Mouse (Mus musculus) lung, embryonic 14.5 days (tissue): Measurements from ENCODE around the gene Atoh7. TPM values are rescaled to one million over a fixed set of nuclear protein-coding genes. Genes with fewer than 3 reads are reported as not detected.

ENCODE experiments used
- ATAC-seq: fragments of 200-750 bp; cut with Nextera tagmentation; 2 replicates; pipeline ENCODE4 v1.8.0; 2017; ENCODE audit warnings: mild to moderate bottlenecking, moderate TSS enrichment, moderate library complexity; ENCODE audit not compliant: insufficient read depth
- DNase-seq: peaks from one replicate; pipeline ENCODE4 v3.0.0-alpha.2; 2015
- H3K27ac ChIP-seq: fragments of 300-500 bp; sonication (generic); 2 replicates; pipeline ENCODE4 v1.5.1; 2014; ENCODE audit warnings: low read depth, mild to moderate bottlenecking, moderate library complexity
- H3K27me3 ChIP-seq: fragments of 300-500 bp; sonication (generic); 2 replicates; pipeline ENCODE4 v1.6.1; 2014; ENCODE audit warnings: low read length, control low read depth; ENCODE audit not compliant: insufficient read depth
- H3K36me3 ChIP-seq: fragments of 300-500 bp; sonication (generic); 2 replicates; pipeline ENCODE4 v1.6.1; 2014; ENCODE audit warnings: control low read depth; ENCODE audit not compliant: insufficient read depth
- H3K4me1 ChIP-seq: fragments of 300-500 bp; sonication (generic); 2 replicates; pipeline ENCODE4 v1.6.1; 2014; ENCODE audit warnings: antibody characterized with exemption, control low read depth; ENCODE audit not compliant: insufficient read depth
- H3K4me2 ChIP-seq: fragments of 300-500 bp; sonication (generic); 2 replicates; pipeline ENCODE4 v1.6.1; 2014; ENCODE audit warnings: mild to moderate bottlenecking
- H3K4me3 ChIP-seq: fragments of 300-500 bp; sonication (generic); 2 replicates; pipeline ENCODE4 v1.5.1; 2014; ENCODE audit warnings: low read depth, low read length
- H3K9ac ChIP-seq: fragments of 300-500 bp; sonication (generic); 2 replicates; pipeline ENCODE4 v1.6.1; 2014
- H3K9me3 ChIP-seq: fragments of 300-500 bp; sonication (generic); 2 replicates; pipeline ENCODE4 v1.6.1; 2016; ENCODE audit warnings: low read depth, low read length, control low read depth
- CTCF ChIP-seq: IDR thresholded peaks from 2 replicates; pipeline ENCODE4 v1.5.1; 2016; ENCODE audit warnings: antibody characterized with exemption, low read depth
- WGBS: fragments of 180-500 bp; shearing (Covaris S2); extraction: QIAGEN DNeasy Blood & Tissue Kit; methylation state at CpG from one replicate; pipeline ENCODE4 v1.1.7; 2014; 5-methylcytosine and 5-hydroxymethylcytosine counted together
- polyA plus RNA-seq: library from polyadenylated mRNA; unstranded; fragments of >200 nt; fragmentation: Nextera tagmentation; extraction: Ambion mirVana; gene quantifications from 2 replicates; pipeline ENCODE4 v1.2.1, GENCODE M21; 2014

Gene Atoh7
- polyA plus RNA-seq, 1 experiment from 2014 or later: 0.11 TPM

- Histone ChIP-seq H3K27me3 (no peaks in the 10 kb centered on the region), H3K9me3 (no peaks in the 10 kb centered on the region), H3K27ac (no peak overlapping the region), H3K4me2 (no peak overlapping the region), H3K36me3 (no peaks in the 10 kb centered on the region), H3K4me1 (no peaks in the 10 kb centered on the region), H3K9ac (no peak overlapping the region), H3K4me3 (no peak overlapping the region)
- 49% methylated on average over 7 of the region's 7 CpGs for WGBS
- ATAC-seq: no peak
- peak; percentile 22 for DNase-seq
- no peak for TF ChIP-seq CTCF
Measured at GRCm38 (mm10) chr10:63128256-63128655, 28.8 kb downstream of the Atoh7 start.

- WGBS: 66% methylated on average over 7 of the region's 7 CpGs
- ATAC-seq (no peak), DNase-seq (no peak)
- H3K36me3 ChIP-seq: no peaks in the 10 kb centered on the region
- H3K4me3 ChIP-seq: no peak overlapping the region
- H3K27me3 ChIP-seq: no peaks in the 10 kb centered on the region
- no peak overlapping the region for H3K4me2 ChIP-seq
- TF ChIP-seq CTCF: no peak
- H3K9me3 ChIP-seq: no peaks in the 10 kb centered on the region
- H3K9ac ChIP-seq: no peak overlapping the region
- no peak overlapping the region for H3K27ac ChIP-seq
- no peaks in the 10 kb centered on the region for H3K4me1 ChIP-seq
Measured at GRCm38 (mm10) chr10:63130500-63130899, 31.0 kb downstream of the Atoh7 start.

GRCm38 (mm10) chr10:63132356-63132755 lies 32.9 kb downstream of the Atoh7 start:
- Histone ChIP-seq H3K4me2 (no peak overlapping the region), H3K4me3 (no peak overlapping the region), H3K36me3 (no peaks in the 10 kb centered on the region), H3K27me3 (no peaks in the 10 kb centered on the region), H3K4me1 (no peaks in the 10 kb centered on the region), H3K27ac (no peak overlapping the region), H3K9ac (no peak overlapping the region), H3K9me3 (no peaks in the 10 kb centered on the region)
- no peak for DNase-seq
- 83% methylated on average over 6 of the region's 6 CpGs for WGBS
- TF ChIP-seq CTCF: no peak
- no peak for ATAC-seq

GRCm38 (mm10) chr10:63133326-63133725 lies 33.9 kb downstream of the Atoh7 start:
- WGBS: 84% methylated on average over 4 of the region's 4 CpGs
- Histone ChIP-seq H3K4me2 (no peak overlapping the region), H3K27me3 (no peaks in the 10 kb centered on the region), H3K4me3 (no peak overlapping the region), H3K36me3 (no peaks in the 10 kb centered on the region), H3K4me1 (no peaks in the 10 kb centered on the region), H3K9me3 (no peaks in the 10 kb centered on the region), H3K27ac (no peak overlapping the region), H3K9ac (no peak overlapping the region)
- no peak for ATAC-seq
- no peak for DNase-seq
- no peak for TF ChIP-seq CTCF

DNA sequence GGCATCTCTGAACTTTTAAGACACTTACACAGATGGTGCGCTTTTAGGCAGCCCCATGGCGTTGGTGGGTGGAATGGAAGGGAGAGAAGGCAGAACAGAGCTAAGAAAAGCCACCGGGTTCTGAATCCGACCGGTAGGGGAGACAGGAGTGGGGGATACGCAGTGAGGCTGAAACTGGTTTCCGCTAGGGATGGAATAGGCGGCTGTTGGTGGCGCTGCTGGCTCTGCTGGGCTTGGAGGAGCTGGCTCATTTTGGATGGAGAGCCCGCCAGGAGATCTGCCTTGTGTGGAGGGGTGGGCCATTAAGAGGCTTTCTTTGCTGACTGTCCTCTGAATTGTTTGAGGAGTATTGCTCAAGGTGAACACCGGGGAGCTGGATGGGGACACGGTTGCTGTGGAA lies 36.2 kb downstream of the Atoh7 start:
- Histone ChIP-seq H3K27ac (no peak overlapping the region), H3K36me3 (no peaks in the 10 kb centered on the region), H3K9ac (no peak overlapping the region), H3K4me1 (no peaks in the 10 kb centered on the region), H3K4me2 (no peak overlapping the region), H3K27me3 (no peaks in the 10 kb centered on the region), H3K4me3 (no peak overlapping the region), H3K9me3 (no peaks in the 10 kb centered on the region)
- DNase-seq (no peak), ATAC-seq (no peak)
- no peak for TF ChIP-seq CTCF
- WGBS: 50% methylated on average over 12 of the region's 12 CpGs

GRCm38 (mm10) chr10:63136436-63136835 lies 37.0 kb downstream of the Atoh7 start:
- Histone ChIP-seq H3K4me3 (no peak overlapping the region), H3K9me3 (no peaks in the 10 kb centered on the region), H3K36me3 (no peaks in the 10 kb centered on the region), H3K4me2 (no peak overlapping the region), H3K27me3 (no peaks in the 10 kb centered on the region), H3K27ac (no peak overlapping the region), H3K4me1 (no peaks in the 10 kb centered on the region), H3K9ac (no peak overlapping the region)
- ATAC-seq (no peak), DNase-seq (no peak)
- TF ChIP-seq CTCF: no peak
- 70% methylated on average over 6 of the region's 6 CpGs for WGBS

DNA sequence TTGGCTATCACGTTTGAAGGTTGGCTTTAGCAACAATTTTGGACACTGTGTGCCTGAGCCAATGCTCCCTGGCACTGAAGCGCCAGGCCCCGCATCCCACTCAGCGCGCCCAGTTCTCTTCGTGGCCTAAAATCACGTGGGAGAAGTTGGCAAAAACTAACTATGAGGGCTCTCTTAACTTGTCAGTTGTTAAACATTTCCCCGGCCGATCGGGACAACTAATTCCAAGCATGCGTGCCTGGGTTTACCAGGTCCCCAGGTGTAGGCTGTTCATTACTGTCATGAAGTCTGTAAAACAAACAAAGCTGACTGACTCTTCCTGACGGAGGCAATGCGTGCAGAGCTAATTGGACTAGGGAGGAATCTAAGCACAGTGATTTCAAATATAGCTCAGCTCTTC lies 43.2 kb downstream of the Atoh7 start:
- Histone ChIP-seq H3K27me3 (no peaks in the 10 kb centered on the region), H3K9me3 (no peaks in the 10 kb centered on the region), H3K36me3 (no peaks in the 10 kb centered on the region), H3K27ac (no peak overlapping the region), H3K4me2 (no peak overlapping the region), H3K4me3 (no peak overlapping the region), H3K4me1 (no peaks in the 10 kb centered on the region), H3K9ac (no peak overlapping the region)
- ATAC-seq: no peak
- no peak for DNase-seq
- WGBS: 62% methylated on average over 13 of the region's 13 CpGs
- no peak for TF ChIP-seq CTCF

Other genes with a start within 250 kb of the Atoh7 start
- 33.7 and 34.8 TPM in 2 replicates for gene Tet1, start 190.7 kb upstream of the Atoh7 start, polyA plus RNA-seq
- gene Slc25a16, start 179.0 kb upstream of the Atoh7 start, polyA plus RNA-seq: 16.1 and 17.1 TPM in 2 replicates
- 20.3 and 21.6 TPM in 2 replicates for gene Dna2, start 152.6 kb upstream of the Atoh7 start, polyA plus RNA-seq
- gene Rufy2, start 119.4 kb upstream of the Atoh7 start, polyA plus RNA-seq: 16.9 and 18.8 TPM in 2 replicates
- 71.9 and 77.9 TPM in 2 replicates for gene Hnrnph3, start 75.4 kb upstream of the Atoh7 start, polyA plus RNA-seq
- gene Pbld2, start 75.3 kb upstream of the Atoh7 start, polyA plus RNA-seq: 1.1 and 1.5 TPM in 2 replicates
- gene Pbld1, start 39.5 kb upstream of the Atoh7 start, polyA plus RNA-seq: 1.4 and 1.6 TPM in 2 replicates
- 0.09 and 0.41 TPM in 2 replicates for gene Mypn, start 104.3 kb downstream of the Atoh7 start, polyA plus RNA-seq
- 40.5 and 44.6 TPM in 2 replicates for gene Herc4, start 144.2 kb downstream of the Atoh7 start, polyA plus RNA-seq